Mouse (Mus musculus) hematopoietic stem cell, adult 5-6 weeks (primary cell): ENCODE results near the gene Hcn1. TPM values are rescaled to one million over a fixed set of nuclear protein-coding genes. Genes with fewer than 3 reads are reported as not detected.

Experiments
- ATAC-seq, 2 experiments: fragments of 125-278 bp in 1 of 2; replicated peaks in 1 of 2; 2 replicates each; pipeline ENCODE4 v1.8.0; 2016 to 2017; ENCODE audit warnings: inconsistent platforms in 2 of 2, mild to moderate bottlenecking in 2 of 2, moderate number of reproducible peaks in 2 of 2, low read depth in 1 of 2, moderate TSS enrichment in 1 of 2; ENCODE audit not compliant: low FRiP score in 2 of 2, poor library complexity in 2 of 2, severe bottlenecking in 2 of 2, insufficient read depth in 1 of 2, low TSS enrichment in 1 of 2
- total RNA-seq: library from RNA; stranded (forward); fragments of 172-1452, 232-1000 nt; gene quantifications from 2 replicates; pipeline ENCODE4 v1.2.3, GENCODE M21; 2017

Gene Hcn1
- total RNA-seq, 1 experiment from 2014 or later = 0.05 TPM

GRCm38 (mm10) chr13:117671851-117672250 is 69.7 kb downstream of the Hcn1 start:
- ATAC-seq = no peak

GRCm38 (mm10) chr13:117676418-117676817 is 74.3 kb downstream of the Hcn1 start:
- no peak for ATAC-seq

DNA sequence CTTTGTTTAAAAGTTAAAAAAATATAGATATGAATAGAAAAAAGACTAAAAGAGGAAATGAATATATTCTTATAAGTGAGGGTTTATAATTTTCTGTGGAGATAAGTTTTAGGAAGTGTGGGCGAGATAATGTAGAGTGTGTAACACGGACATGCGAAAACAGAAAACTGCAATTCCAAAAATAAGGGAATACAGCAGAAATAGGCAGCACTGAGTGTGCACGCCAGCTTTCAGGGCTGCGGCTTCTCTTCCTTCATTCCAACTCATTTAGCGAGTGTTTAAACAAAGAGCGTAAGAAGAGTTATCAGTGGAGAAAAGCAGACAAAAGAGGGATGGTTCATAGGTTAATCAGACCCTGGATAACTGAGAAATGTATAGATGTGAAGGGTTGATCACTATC is 85.5 kb downstream of the Hcn1 start:
- ATAC-seq = no peak

- no peak for ATAC-seq
These were observed 92.7 kb downstream of the Hcn1 start for GRCm38 (mm10) chr13:117694729-117695332.

- no peak for ATAC-seq
These were observed 103.5 kb downstream of the Hcn1 start for GRCm38 (mm10) chr13:117705573-117705972.

GRCm38 (mm10) chr13:117705997-117706396 is 103.9 kb downstream of the Hcn1 start:
- no peak for ATAC-seq

- ATAC-seq = no peak
These were observed 104.4 kb downstream of the Hcn1 start for GRCm38 (mm10) chr13:117706496-117706895.

GRCm38 (mm10) chr13:117706986-117707738 is 105.0 kb downstream of the Hcn1 start:
- no peak for ATAC-seq

- ATAC-seq = no peak
These were observed 108.7 kb downstream of the Hcn1 start for GRCm38 (mm10) chr13:117710811-117711210.

- ATAC-seq = no peak
These were observed 120.0 kb downstream of the Hcn1 start for GRCm38 (mm10) chr13:117722090-117722489.

DNA sequence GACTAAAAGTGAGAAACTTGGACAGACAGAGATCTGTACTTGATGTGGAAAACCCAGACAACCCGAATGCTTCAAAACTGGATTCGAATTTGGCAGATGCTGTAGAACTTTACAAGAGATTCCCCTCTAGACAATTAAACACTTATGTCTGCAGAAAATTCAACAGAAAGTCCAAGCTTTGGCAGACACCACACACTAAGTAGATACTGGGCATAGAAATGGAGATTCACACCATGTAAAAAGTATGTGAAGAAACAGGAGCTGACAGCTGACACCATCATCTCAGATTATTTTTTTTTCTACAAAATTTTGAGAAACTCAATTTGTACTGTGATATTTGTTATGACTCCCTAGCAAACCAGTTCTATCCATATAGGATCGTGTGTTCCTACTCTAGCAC is 122.0 kb downstream of the Hcn1 start:
- no peak for ATAC-seq

DNA sequence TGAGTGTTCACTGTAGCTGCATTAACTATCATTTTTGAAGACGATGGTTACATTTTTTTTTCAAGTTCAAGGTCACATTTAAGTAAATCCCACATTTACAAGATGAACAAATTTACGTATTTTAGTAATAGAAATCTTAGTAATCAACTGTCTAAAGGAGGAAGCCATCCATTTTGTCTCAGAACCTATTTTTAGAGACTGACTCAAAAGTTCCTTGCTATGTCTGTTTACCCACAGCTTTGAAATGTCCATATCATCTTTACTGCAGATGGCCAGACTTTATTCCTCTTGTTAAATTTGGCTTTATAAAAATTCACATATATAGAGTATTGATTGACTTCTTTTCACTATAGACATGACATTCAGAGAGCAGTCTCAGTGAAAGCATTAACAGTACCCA is 126.3 kb downstream of the Hcn1 start:
- ATAC-seq = no peak

GRCm38 (mm10) chr13:117732738-117733137 is 130.6 kb downstream of the Hcn1 start:
- ATAC-seq = no peak

- no peak for ATAC-seq
These were observed 142.3 kb downstream of the Hcn1 start for GRCm38 (mm10) chr13:117744451-117744850.

- ATAC-seq = no peak
These were observed 143.1 kb downstream of the Hcn1 start for GRCm38 (mm10) chr13:117745173-117745572.

GRCm38 (mm10) chr13:117765487-117765886 is 163.4 kb downstream of the Hcn1 start:
- ATAC-seq = no peak

GRCm38 (mm10) chr13:117785376-117785775 is 183.3 kb downstream of the Hcn1 start:
- ATAC-seq = no peak

GRCm38 (mm10) chr13:117792861-117793260 is 190.7 kb downstream of the Hcn1 start:
- ATAC-seq = no peak

DNA sequence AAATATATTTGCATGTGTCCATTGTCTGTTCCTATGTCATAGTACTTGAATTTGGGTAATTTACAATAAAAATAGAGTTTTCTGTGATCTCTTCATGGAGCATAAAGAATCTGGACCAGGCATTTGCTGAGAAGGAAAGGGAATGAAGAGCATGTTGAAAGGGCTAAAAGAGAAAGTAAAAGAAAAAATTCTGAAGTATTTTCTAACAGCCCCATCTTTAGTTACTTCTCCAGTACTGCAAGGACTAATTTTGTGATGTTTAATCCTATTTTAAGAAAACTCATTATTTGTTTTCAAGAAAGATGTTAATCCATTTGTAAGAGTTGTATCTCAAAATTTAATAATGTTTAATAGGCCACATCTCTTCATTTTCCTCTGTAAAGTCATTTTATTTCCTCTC is 198.9 kb downstream of the Hcn1 start:
- ATAC-seq = peak; percentile 58 to 65; a peak in 2 of 4 replicates
